Mouse (Mus musculus) kidney, adult 9 months (tissue): Measurements from ENCODE around the gene Atp2b1.

Experiments
- DNase-seq: peaks from one replicate; pipeline ENCODE4 v3.0.0; 2022

The Atp2b1 gene

GRCm38 (mm10) chr10:98916781-98917340, 2.7 kb downstream of the Atp2b1 start:
- DNase-seq = no peak

GRCm38 (mm10) chr10:98925081-98925480, 10.9 kb downstream of the Atp2b1 start:
- DNase-seq = no peak

- DNase-seq = no peak
Measured at GRCm38 (mm10) chr10:98926991-98927390, 12.8 kb downstream of the Atp2b1 start.

- no peak for DNase-seq
Measured at GRCm38 (mm10) chr10:98929444-98929843, 15.2 kb downstream of the Atp2b1 start.

GRCm38 (mm10) chr10:98930143-98930542, 15.9 kb downstream of the Atp2b1 start:
- DNase-seq = no peak

GRCm38 (mm10) chr10:98940137-98940536, 25.9 kb downstream of the Atp2b1 start:
- no peak for DNase-seq

GRCm38 (mm10) chr10:98940799-98941198, 26.6 kb downstream of the Atp2b1 start:
- no peak for DNase-seq

- no peak for DNase-seq
Measured at GRCm38 (mm10) chr10:98941991-98942390, 27.8 kb downstream of the Atp2b1 start.

GRCm38 (mm10) chr10:98942999-98943398, 28.8 kb downstream of the Atp2b1 start:
- DNase-seq = no peak

GRCm38 (mm10) chr10:98943894-98944293, 29.7 kb downstream of the Atp2b1 start:
- DNase-seq = no peak

- DNase-seq = no peak
Measured at GRCm38 (mm10) chr10:98946031-98946791, 32.0 kb downstream of the Atp2b1 start.

GRCm38 (mm10) chr10:98947206-98947605, 33.0 kb downstream of the Atp2b1 start:
- DNase-seq = no peak

- DNase-seq = no peak
Measured at GRCm38 (mm10) chr10:98948096-98948495, 33.9 kb downstream of the Atp2b1 start.

GRCm38 (mm10) chr10:98949750-98950149, 35.5 kb downstream of the Atp2b1 start:
- no peak for DNase-seq

GRCm38 (mm10) chr10:98951286-98952270, 37.4 kb downstream of the Atp2b1 start:
- DNase-seq = no peak

GRCm38 (mm10) chr10:98954230-98954993, 40.2 kb downstream of the Atp2b1 start:
- no peak for DNase-seq

- no peak for DNase-seq
Measured at GRCm38 (mm10) chr10:98956124-98956523, 41.9 kb downstream of the Atp2b1 start.

- DNase-seq = no peak
Measured at GRCm38 (mm10) chr10:98958752-98959151, 44.5 kb downstream of the Atp2b1 start.

- no peak for DNase-seq
Measured at GRCm38 (mm10) chr10:98959385-98959784, 45.2 kb downstream of the Atp2b1 start.

- DNase-seq = no peak
Measured at GRCm38 (mm10) chr10:98960911-98961310, 46.7 kb downstream of the Atp2b1 start.

- DNase-seq = no peak
Measured at GRCm38 (mm10) chr10:98962092-98962491, 47.9 kb downstream of the Atp2b1 start.

- DNase-seq = no peak
Measured at GRCm38 (mm10) chr10:98966407-98967215, 52.4 kb downstream of the Atp2b1 start.
